Mouse (Mus musculus): ENCODE results near the gene Recql. TPM values are rescaled to one million over a fixed set of nuclear protein-coding genes. Genes with fewer than 3 reads are reported as not detected.

Recql gene
- polyA plus RNA-seq (2014; fragmentation: Nextera tagmentation; extraction: Ambion mirVana), result 27.9 and 32.3 TPM in 2 replicates

DNA sequence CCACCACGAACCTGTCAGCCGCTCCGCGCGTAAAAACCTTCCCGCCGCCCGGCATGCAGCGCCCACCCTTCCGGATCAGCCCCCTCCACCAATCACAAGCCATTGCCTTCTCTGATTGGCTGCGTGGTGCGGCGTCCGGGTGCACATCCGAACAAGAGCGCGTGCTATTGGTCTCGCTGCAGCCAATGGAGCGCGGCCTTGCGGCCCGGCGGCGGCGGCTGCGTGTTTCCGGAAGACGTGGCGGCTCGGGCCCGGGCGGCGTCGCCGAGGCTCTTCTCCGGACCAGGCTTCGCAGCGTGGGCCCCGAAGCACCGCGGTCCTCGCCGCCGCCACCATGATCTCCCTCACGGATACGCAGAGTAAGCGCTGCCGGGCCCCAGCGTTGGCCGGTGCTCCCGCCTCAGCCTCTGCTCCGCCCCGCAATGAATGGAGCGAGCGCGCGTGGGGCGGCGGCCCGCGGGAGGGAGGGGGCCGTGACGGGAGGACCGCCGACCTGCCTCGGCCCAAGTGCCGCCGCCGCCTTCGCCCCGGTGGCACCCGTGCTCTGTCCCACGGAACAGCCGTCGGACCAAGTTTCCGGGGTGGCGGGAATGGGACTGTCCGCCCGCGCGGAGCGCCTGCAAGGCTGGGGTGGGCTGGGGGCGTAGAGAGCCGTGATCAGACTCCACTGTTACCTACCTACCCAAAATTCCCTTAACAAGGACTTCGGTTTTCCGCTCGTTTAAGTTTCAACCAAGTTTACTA lies at the start of gene Recql, which contains the start of gene Golt1b:
TSS of gene Recql (minus strand) at position 77 of the 744 bp plus-strand sequence.
TSS of gene Golt1b (plus strand) at position 211 of the 744 bp plus-strand sequence.
- Histone ChIP-seq H3K9ac (replicated peaks; ENCODE audit: low read depth, low read length) (peak within 1 kb of the TSS; percentile 88), H3K27ac (ENCODE audit: low read depth, low read length) (no peak within 1 kb of the TSS; the same call in 1 of the 2 replicates), H3K4me1 (ENCODE audit: control insufficient read depth, insufficient read depth, low read length) (peaks cover 6% of the 10 kb centered on the region; the same call in 1 of the 2 replicates), H3K9me3 (ENCODE audit: control insufficient read depth, low read length) (no peaks in the 10 kb centered on the region), H3K36me3 (ENCODE audit: control insufficient read depth, insufficient read depth, low read length) (no peaks in the 10 kb centered on the region), H3K4me3 (ENCODE audit: low read depth, low read length) (peak within 1 kb of the TSS; percentile 98), H3K27me3 (ENCODE audit: control insufficient read depth, insufficient read depth, low read length) (no peaks in the 10 kb centered on the region), H3K4me2 (ENCODE audit: low read depth, low read length) (peak within 1 kb of the TSS; percentile 79)
- under 1% methylated on average over 77 of the region's 87 CpGs for WGBS
- peak; percentile 100 for ATAC-seq (ENCODE audit: low read depth)

GRCm38 (mm10) chr6:142429072-142429471 lies 42.2 kb upstream of the Recql start:
- Histone ChIP-seq H3K9me3 (ENCODE audit: control insufficient read depth, low read length) (no peaks in the 10 kb centered on the region), H3K4me3 (ENCODE audit: low read depth, low read length) (no peak overlapping the region), H3K9ac (replicated peaks; ENCODE audit: low read depth, low read length) (no peak overlapping the region), H3K27ac (ENCODE audit: low read depth, low read length) (no peak overlapping the region), H3K4me2 (ENCODE audit: low read depth, low read length) (no peak overlapping the region), H3K27me3 (ENCODE audit: control insufficient read depth, insufficient read depth, low read length) (no peaks in the 10 kb centered on the region), H3K36me3 (ENCODE audit: control insufficient read depth, insufficient read depth, low read length) (no peaks in the 10 kb centered on the region), H3K4me1 (ENCODE audit: control insufficient read depth, insufficient read depth, low read length) (no peaks in the 10 kb centered on the region)
- no peak for ATAC-seq (ENCODE audit: low read depth)

DNA sequence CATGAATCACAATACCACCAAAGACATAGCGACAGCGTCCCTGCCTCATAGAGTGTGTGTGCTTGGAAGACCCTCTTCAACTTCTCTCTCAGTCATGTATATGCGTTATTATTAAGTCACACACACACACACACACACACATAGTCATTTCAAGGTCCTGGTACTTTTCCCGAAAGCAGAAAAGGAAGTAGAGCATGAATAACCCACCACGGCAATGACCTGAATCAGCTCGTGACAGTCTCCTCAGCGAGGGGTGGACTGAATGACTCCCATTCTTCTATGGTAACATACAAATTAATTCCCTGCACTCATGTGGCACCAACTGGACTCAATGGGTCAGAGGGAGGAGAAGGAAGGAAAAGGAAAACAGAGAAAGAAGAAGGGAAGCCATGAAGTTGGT lies 38.1 kb upstream of the Recql start:
- Histone ChIP-seq H3K27ac (ENCODE audit: low read depth, low read length) (no peak overlapping the region), H3K9ac (replicated peaks; ENCODE audit: low read depth, low read length) (no peak overlapping the region), H3K27me3 (ENCODE audit: control insufficient read depth, insufficient read depth, low read length) (no peaks in the 10 kb centered on the region), H3K9me3 (ENCODE audit: control insufficient read depth, low read length) (no peaks in the 10 kb centered on the region), H3K4me1 (ENCODE audit: control insufficient read depth, insufficient read depth, low read length) (no peaks in the 10 kb centered on the region), H3K36me3 (ENCODE audit: control insufficient read depth, insufficient read depth, low read length) (no peaks in the 10 kb centered on the region), H3K4me2 (ENCODE audit: low read depth, low read length) (no peak overlapping the region), H3K4me3 (ENCODE audit: low read depth, low read length) (no peak overlapping the region)
- 71% methylated on average over 7 of the region's 7 CpGs for WGBS
- ATAC-seq (ENCODE audit: low read depth), result no peak

DNA sequence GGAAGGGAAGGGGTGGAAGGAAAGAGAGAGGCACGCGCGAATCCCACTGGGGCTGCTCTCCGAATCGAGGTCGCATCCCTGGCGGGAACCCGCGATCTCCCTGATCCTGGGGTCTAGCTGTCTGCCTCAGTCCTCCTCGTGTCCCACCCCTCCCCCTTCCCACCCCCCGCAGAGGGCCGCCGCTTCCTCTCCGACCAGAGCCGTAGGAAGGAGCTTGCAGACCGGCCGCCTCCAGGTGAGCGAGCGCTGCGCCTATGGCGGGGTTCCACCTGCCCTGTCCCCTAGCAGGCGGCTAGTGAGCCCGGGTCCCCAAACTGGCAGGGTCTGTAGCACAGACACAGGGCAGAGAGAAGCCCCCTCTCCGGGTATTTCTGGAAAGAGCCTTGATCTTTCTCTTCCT lies 27.7 kb upstream of the Recql start:
- H3K4me1 ChIP-seq (ENCODE audit: control insufficient read depth, insufficient read depth, low read length), result no peaks in the 10 kb centered on the region
- peak; percentile 71; the same call in 1 of the 2 replicates for ATAC-seq (ENCODE audit: low read depth)
- peaks cover 11% of the 10 kb centered on the region; the same call in 1 of the 2 replicates for H3K27me3 ChIP-seq (ENCODE audit: control insufficient read depth, insufficient read depth, low read length)
- H3K9me3 ChIP-seq (ENCODE audit: control insufficient read depth, low read length), result no peaks in the 10 kb centered on the region
- no peaks in the 10 kb centered on the region for H3K36me3 ChIP-seq (ENCODE audit: control insufficient read depth, insufficient read depth, low read length)
- no peak overlapping the region for H3K27ac ChIP-seq (ENCODE audit: low read depth, low read length)
- 1% methylated on average over 24 of the region's 24 CpGs for WGBS
- peak overlapping the region; percentile 46 for H3K4me2 ChIP-seq (ENCODE audit: low read depth, low read length)
- H3K4me3 ChIP-seq (ENCODE audit: low read depth, low read length), result peak overlapping the region; percentile 26
- H3K9ac ChIP-seq (replicated peaks; ENCODE audit: low read depth, low read length), result peak overlapping the region; percentile 46

DNA sequence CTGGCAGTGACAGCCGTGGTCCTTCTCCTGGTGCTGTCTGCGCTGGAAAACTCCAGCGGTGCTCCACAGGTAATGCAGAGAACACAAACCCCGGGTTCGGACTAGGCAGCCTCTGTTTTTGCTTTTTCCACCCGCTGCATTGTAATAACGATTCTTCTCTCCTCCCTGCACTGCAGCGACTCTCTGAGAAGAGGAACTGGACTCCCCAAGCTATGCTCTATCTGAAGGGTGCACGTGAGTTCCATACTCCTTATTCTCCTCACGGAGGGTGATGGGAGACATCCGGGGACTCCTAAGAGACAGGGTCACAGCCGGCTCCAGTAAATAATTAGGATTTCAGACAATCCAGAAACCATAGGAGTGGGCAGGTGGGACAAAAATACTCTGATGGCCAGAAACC lies 27.0 kb upstream of the Recql start:
- H3K36me3 ChIP-seq (ENCODE audit: control insufficient read depth, insufficient read depth, low read length), result no peaks in the 10 kb centered on the region
- H3K27me3 ChIP-seq (ENCODE audit: control insufficient read depth, insufficient read depth, low read length), result peaks cover 11% of the 10 kb centered on the region; the same call in 1 of the 2 replicates
- no peak overlapping the region; the same call in 1 of the 2 replicates for H3K4me2 ChIP-seq (ENCODE audit: low read depth, low read length)
- no peaks in the 10 kb centered on the region for H3K9me3 ChIP-seq (ENCODE audit: control insufficient read depth, low read length)
- 14% methylated on average over 12 of the region's 12 CpGs for WGBS
- no peak overlapping the region for H3K27ac ChIP-seq (ENCODE audit: low read depth, low read length)
- no peak for ATAC-seq (ENCODE audit: low read depth)
- H3K4me3 ChIP-seq (ENCODE audit: low read depth, low read length), result no peak overlapping the region
- no peak overlapping the region for H3K9ac ChIP-seq (replicated peaks; ENCODE audit: low read depth, low read length)
- no peaks in the 10 kb centered on the region for H3K4me1 ChIP-seq (ENCODE audit: control insufficient read depth, insufficient read depth, low read length)

DNA sequence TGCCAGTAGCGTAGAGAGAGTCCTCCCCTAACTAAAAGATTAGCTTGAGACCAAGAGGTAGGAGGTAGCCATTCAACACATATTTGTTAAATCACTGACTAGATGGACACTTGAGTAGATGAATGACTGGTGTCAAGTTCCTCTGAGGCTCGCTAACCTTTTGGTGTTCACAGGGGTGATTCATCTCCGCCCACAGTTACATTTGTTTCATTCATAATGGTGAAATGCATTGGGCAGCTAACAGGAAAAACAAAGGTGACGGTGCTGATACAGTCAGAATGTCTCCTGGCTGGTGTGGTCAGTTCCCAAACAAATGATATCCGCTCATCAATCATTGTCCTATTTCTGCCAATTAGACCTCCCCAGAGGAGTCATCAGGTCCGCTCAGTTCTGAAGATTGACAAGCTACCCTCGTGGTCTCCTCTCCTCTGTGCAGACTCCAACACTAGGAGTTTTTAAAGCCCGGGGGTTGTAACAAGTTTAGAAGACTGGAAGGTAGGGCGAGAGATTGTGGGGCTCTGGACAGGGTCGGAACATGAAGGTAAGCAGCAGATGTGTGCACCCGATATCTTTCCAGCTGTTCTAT lies 26.1 kb upstream of the Recql start, which contains the start of gene Spx:
TSS of gene Spx (plus strand) at position 536 of the 586 bp plus-strand sequence.
- H3K9me3 ChIP-seq (ENCODE audit: control insufficient read depth, low read length), result no peaks in the 10 kb centered on the region
- H3K36me3 ChIP-seq (ENCODE audit: control insufficient read depth, insufficient read depth, low read length), result no peaks in the 10 kb centered on the region
- no peak within 1 kb of the TSS for H3K27ac ChIP-seq (ENCODE audit: low read depth, low read length)
- no peak for ATAC-seq (ENCODE audit: low read depth)
- H3K27me3 ChIP-seq (ENCODE audit: control insufficient read depth, insufficient read depth, low read length), result peaks cover 11% of the 10 kb centered on the region; the same call in 1 of the 2 replicates
- H3K4me2 ChIP-seq (ENCODE audit: low read depth, low read length), result no peak within 1 kb of the TSS; the same call in 1 of the 2 replicates
- H3K9ac ChIP-seq (replicated peaks; ENCODE audit: low read depth, low read length), result no peak within 1 kb of the TSS
- 80% methylated on average over 11 of the region's 11 CpGs for WGBS
- no peaks in the 10 kb centered on the region for H3K4me1 ChIP-seq (ENCODE audit: control insufficient read depth, insufficient read depth, low read length)
- no peak within 1 kb of the TSS for H3K4me3 ChIP-seq (ENCODE audit: low read depth, low read length)

DNA sequence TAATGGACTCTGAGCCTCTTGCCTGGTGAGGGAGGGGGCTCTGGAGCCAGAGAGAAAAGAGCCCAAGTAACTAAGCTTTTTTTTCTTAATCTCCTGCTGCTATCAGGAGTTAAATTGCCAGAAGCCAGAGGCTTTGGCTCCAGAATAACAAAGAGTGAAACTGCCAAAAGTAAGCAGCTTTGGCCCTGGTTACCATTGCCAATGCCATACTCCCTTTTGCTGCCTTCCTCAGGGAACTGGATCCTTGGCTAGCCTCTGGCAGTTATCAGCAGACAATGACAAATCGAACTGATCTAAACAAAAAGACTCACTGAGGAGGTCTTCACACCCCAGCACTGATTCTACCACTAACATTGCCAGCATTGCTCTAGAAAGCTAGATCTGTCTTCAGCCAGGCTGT lies 24.3 kb upstream of the Recql start:
- H3K4me3 ChIP-seq (ENCODE audit: low read depth, low read length), result no peak overlapping the region

DNA sequence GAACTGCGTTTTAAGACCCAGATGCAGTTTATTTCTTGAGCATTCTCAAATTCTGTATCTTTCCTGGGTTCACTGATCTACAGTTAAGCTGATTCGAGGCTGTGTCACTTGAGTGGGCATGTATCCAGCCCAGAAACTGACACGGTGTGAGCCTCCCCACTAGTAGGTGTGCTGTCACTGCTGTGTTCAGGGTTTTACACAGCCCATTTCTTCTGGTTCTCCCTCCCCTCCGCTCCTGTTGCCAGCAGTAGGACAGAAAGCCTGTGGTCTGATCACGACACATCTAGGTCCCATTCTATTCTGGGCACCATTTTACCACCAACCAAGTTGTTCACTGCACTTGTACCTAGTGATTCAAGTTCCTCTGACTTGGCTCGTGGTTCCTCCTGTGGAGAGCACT lies 8.9 kb upstream of the Recql start:
- Histone ChIP-seq H3K27ac (ENCODE audit: low read depth, low read length) (no peak overlapping the region), H3K4me3 (ENCODE audit: low read depth, low read length) (no peak overlapping the region), H3K9me3 (ENCODE audit: control insufficient read depth, low read length) (no peaks in the 10 kb centered on the region), H3K9ac (replicated peaks; ENCODE audit: low read depth, low read length) (no peak overlapping the region), H3K4me2 (ENCODE audit: low read depth, low read length) (no peak overlapping the region), H3K36me3 (ENCODE audit: control insufficient read depth, insufficient read depth, low read length) (peaks cover 22% of the 10 kb centered on the region), H3K27me3 (ENCODE audit: control insufficient read depth, insufficient read depth, low read length) (no peaks in the 10 kb centered on the region), H3K4me1 (ENCODE audit: control insufficient read depth, insufficient read depth, low read length) (no peaks in the 10 kb centered on the region)
- 94% methylated on average over 6 of the region's 6 CpGs for WGBS
- no peak for ATAC-seq (ENCODE audit: low read depth)

More for the DNA sequence above, 24.3 kb upstream of the Recql start:
- Histone ChIP-seq H3K4me1 (ENCODE audit: control insufficient read depth, insufficient read depth, low read length) (no peaks in the 10 kb centered on the region), H3K27me3 (ENCODE audit: control insufficient read depth, insufficient read depth, low read length) (peaks cover 11% of the 10 kb centered on the region; the same call in 1 of the 2 replicates), H3K9ac (replicated peaks; ENCODE audit: low read depth, low read length) (no peak overlapping the region), H3K27ac (ENCODE audit: low read depth, low read length) (no peak overlapping the region), H3K9me3 (ENCODE audit: control insufficient read depth, low read length) (no peaks in the 10 kb centered on the region), H3K36me3 (ENCODE audit: control insufficient read depth, insufficient read depth, low read length) (no peaks in the 10 kb centered on the region), H3K4me2 (ENCODE audit: low read depth, low read length) (no peak overlapping the region)
- WGBS, result 54% methylated on average over 1 of the region's 1 CpGs
- ATAC-seq (ENCODE audit: low read depth), result no peak

GRCm38 (mm10) chr6:142394669-142395068 lies 7.8 kb upstream of the Recql start:
- Histone ChIP-seq H3K4me2 (ENCODE audit: low read depth, low read length) (no peak overlapping the region), H3K4me3 (ENCODE audit: low read depth, low read length) (no peak overlapping the region), H3K4me1 (ENCODE audit: control insufficient read depth, insufficient read depth, low read length) (no peaks in the 10 kb centered on the region), H3K9me3 (ENCODE audit: control insufficient read depth, low read length) (no peaks in the 10 kb centered on the region), H3K9ac (replicated peaks; ENCODE audit: low read depth, low read length) (no peak overlapping the region), H3K36me3 (ENCODE audit: control insufficient read depth, insufficient read depth, low read length) (peaks cover 22% of the 10 kb centered on the region), H3K27ac (ENCODE audit: low read depth, low read length) (no peak overlapping the region), H3K27me3 (ENCODE audit: control insufficient read depth, insufficient read depth, low read length) (no peaks in the 10 kb centered on the region)
- 92% methylated on average over 5 of the region's 5 CpGs for WGBS
- no peak for ATAC-seq (ENCODE audit: low read depth)

All from neural tube, embryonic 14.5 days (tissue).